Mouse (Mus musculus): Measurements from ENCODE around the gene Gas7. TPM values are rescaled to one million over a fixed set of nuclear protein-coding genes. Genes with fewer than 3 reads are reported as not detected.

Gene Gas7
- total and polyA plus RNA-seq, 3 experiments = 5.8 to 11.5 (median 9.3) TPM

DNA sequence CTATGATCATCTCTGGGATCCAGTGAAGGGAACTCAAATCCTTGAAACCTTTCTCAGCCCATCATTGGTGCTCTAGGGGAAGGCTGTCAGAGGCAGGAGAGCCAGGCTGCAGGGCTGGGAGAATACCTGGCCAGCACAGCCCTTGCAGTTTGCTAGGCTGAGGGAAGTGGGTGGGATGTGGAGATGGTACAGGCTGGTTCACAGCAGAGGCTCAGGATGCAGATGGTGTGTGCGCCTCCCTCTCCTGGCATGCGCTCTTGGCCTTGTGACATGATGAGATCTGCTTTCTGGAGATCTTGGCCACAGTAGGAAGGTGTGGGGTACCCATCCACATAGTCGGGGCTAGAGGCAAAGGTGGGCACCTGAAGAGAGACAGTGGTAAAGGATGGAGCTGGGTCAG lies 209.0 kb downstream of the Gas7 start:
- 91% methylated on average over 3 of the region's 3 CpGs for WGBS

DNA sequence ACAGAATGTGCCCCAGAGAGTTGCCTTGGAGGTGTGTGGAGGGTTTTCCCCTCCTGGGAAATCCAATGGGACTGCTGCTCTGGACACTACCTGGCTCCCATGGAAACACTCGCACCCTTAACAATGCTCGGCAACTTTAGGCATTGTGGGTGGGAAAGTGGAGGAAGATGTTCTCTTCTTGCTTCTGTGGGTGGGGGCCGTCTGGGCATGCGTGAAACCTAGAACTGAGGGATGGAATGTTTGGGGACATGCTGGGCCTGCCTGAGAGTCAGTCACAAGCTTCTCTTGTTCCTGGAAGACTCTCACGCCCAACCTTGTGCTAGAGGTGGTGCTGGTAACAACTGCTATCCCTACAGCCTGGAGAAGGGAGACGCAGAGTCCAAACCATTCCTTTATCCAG lies 209.7 kb downstream of the Gas7 start:
- intact Hi-C loops (cut with DNase I) = no loop called here
- no peaks in the 10 kb centered on the region for H3K79me2 ChIP-seq (replicated peaks; ENCODE audit: control insufficient read depth, insufficient read depth, low read length)
- 87% methylated on average over 6 of the region's 6 CpGs for WGBS
- H3K27me3 ChIP-seq (ENCODE audit: control insufficient read depth, insufficient read depth, low read length) = no peaks in the 10 kb centered on the region
- H3K36me3 ChIP-seq (ENCODE audit: control insufficient read depth, insufficient read depth, low read length) = no peaks in the 10 kb centered on the region
- H3K9ac ChIP-seq (ENCODE audit: low read depth, low read length) = no peak overlapping the region
- no peak for DNase-seq
- H3K27ac ChIP-seq = no peak overlapping the region
- H3K4me3 ChIP-seq = no peak overlapping the region
- TF ChIP-seq POLR2A (IDR thresholded peaks at IDR 0.05; ENCODE audit: insufficient read depth, low read depth, low read length) = no peak
- H3K4me1 ChIP-seq (ENCODE audit: control insufficient read depth, insufficient read depth, low read length) = peaks cover 9% of the 10 kb centered on the region

More for the DNA sequence above, 209.0 kb downstream of the Gas7 start:
- peaks cover 9% of the 10 kb centered on the region for H3K4me1 ChIP-seq (ENCODE audit: control insufficient read depth, insufficient read depth, low read length)
- H3K36me3 ChIP-seq (ENCODE audit: control insufficient read depth, insufficient read depth, low read length) = no peaks in the 10 kb centered on the region
- H3K27ac ChIP-seq = no peak overlapping the region
- intact Hi-C loops (cut with DNase I) = no loop called here
- H3K79me2 ChIP-seq (replicated peaks; ENCODE audit: control insufficient read depth, insufficient read depth, low read length) = no peaks in the 10 kb centered on the region
- no peak overlapping the region for H3K4me3 ChIP-seq
- DNase-seq = no peak
- H3K9ac ChIP-seq (ENCODE audit: low read depth, low read length) = no peak overlapping the region
- H3K27me3 ChIP-seq (ENCODE audit: control insufficient read depth, insufficient read depth, low read length) = no peaks in the 10 kb centered on the region
- TF ChIP-seq POLR2A (IDR thresholded peaks at IDR 0.05; ENCODE audit: insufficient read depth, low read depth, low read length) (no peak), CTCF (IDR thresholded peaks at IDR 0.05) (no peak), EP300 (IDR thresholded peaks at IDR 0.05; ENCODE audit: insufficient read depth, low read depth, low read length) (no peak)

DNA sequence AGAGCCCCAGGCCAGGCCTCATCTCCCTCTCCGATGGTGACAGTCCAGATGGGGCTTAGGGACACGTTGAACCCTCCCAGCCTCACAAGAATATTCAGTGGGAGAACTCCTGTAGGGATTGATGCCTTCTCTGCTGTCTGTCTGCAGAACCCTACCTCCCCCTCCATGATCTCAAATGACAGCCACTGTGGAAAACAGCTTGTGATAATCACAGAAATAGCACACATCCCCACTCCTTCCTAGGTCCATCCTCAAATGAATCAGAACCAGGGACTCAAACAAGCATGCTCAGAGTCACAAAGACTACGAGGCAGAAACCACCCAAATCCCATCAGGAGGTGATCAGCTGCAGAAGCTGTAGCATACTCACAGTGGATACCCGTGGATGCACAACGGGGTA lies 210.9 kb downstream of the Gas7 start:
- 90% methylated on average over 5 of the region's 5 CpGs for WGBS
- no peak overlapping the region for H3K27ac ChIP-seq
- no peak for TF ChIP-seq EP300 (IDR thresholded peaks at IDR 0.05; ENCODE audit: insufficient read depth, low read depth, low read length)
- TF ChIP-seq POLR2A (IDR thresholded peaks at IDR 0.05; ENCODE audit: insufficient read depth, low read depth, low read length) = no peak
- TF ChIP-seq CTCF (IDR thresholded peaks at IDR 0.05) = no peak

DNA sequence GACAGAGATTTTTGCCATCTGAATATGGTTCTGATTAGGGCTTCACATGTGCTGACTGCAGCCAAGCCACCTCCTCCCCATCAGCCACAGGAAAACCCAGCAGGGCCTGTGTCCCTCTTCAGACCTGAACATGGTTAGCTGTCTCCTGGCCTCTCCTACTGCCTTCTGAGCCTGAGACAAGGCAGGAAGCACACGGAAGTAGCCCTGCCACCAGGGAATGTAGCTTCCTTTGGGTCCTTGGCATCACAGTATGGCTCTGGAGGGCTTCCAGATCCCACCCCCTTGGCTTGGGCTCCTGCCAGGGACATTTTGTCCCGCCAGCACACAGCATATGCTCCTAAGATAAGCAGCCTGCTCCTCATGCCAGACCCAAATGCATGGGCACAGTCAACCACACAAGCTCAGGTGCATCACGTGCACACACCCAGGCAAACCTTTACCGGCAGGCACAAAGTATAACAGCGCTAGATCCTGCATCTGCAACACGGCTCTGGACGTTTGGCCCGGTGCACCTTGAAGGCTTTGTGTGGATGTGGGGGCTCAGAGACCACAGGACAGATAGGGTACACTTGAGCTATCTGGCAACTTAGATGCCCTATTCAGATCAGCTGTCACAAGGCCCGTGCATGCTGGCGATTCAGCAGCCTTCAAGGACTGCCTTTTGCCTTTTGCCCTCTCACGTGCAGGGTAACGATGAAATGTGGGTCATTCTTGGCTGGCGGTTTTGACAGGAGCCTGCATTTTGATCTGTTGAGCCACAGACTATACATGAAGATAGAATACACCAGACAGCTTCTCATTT lies 212.5 kb downstream of the Gas7 start:
- Histone ChIP-seq H3K79me2 (replicated peaks; ENCODE audit: control insufficient read depth, insufficient read depth, low read length) (no peaks in the 10 kb centered on the region), H3K27me3 (ENCODE audit: control insufficient read depth, insufficient read depth, low read length) (no peaks in the 10 kb centered on the region), H3K27ac (peak overlapping the region; percentile 30), H3K4me1 (ENCODE audit: control insufficient read depth, insufficient read depth, low read length) (peaks cover 9% of the 10 kb centered on the region), H3K36me3 (ENCODE audit: control insufficient read depth, insufficient read depth, low read length) (no peaks in the 10 kb centered on the region), H3K4me3 (no peak overlapping the region), H3K9ac (ENCODE audit: low read depth, low read length) (no peak overlapping the region)
- intact Hi-C loops (cut with DNase I) = no loop called here
- peak; percentile 75 to 80 for DNase-seq
- WGBS = 47% methylated on average over 13 of the region's 13 CpGs
- 0 out of 2 replicates have a peak, but pooled peaks have one; percentile 38 for TF ChIP-seq POLR2A (IDR thresholded peaks at IDR 0.05; ENCODE audit: insufficient read depth, low read depth, low read length)
- TF ChIP-seq EP300 (IDR thresholded peaks at IDR 0.05; ENCODE audit: insufficient read depth, low read depth, low read length) = peak; percentile 97
- TF ChIP-seq CTCF (IDR thresholded peaks at IDR 0.05) = no peak

More for the DNA sequence above, 210.9 kb downstream of the Gas7 start:
- Histone ChIP-seq H3K36me3 (ENCODE audit: control insufficient read depth, insufficient read depth, low read length) (no peaks in the 10 kb centered on the region), H3K4me3 (no peak overlapping the region), H3K4me1 (ENCODE audit: control insufficient read depth, insufficient read depth, low read length) (peaks cover 9% of the 10 kb centered on the region), H3K9ac (ENCODE audit: low read depth, low read length) (no peak overlapping the region), H3K27me3 (ENCODE audit: control insufficient read depth, insufficient read depth, low read length) (no peaks in the 10 kb centered on the region), H3K79me2 (replicated peaks; ENCODE audit: control insufficient read depth, insufficient read depth, low read length) (no peaks in the 10 kb centered on the region)
- intact Hi-C loops (cut with DNase I) = no loop called here
- DNase-seq = no peak

DNA sequence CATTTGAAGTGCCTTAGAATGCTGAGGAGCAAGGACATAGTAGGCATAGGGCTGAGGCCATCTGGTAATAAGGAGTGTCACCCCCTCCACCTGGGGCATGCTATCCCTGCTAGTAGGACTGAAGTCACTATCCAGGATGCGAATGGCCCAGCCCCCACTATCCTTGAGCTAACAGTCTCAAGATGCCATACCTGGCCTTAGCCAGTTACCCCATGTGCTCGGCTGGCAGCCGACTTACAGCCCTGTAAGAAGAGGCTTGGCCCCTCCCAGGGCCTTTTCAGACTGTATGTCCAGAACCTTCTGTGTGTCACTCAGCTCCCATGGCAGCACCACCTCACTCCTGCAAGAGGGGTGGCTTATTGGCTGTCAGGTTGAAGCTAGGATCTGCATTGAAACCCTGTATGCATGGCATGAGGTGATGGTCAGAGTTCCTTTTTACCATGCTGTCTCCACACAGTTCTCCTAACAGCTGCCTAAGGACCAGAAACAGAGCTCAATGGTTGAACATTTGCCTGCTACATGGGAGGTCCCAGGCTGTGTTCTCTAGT lies 213.3 kb downstream of the Gas7 start:
- Histone ChIP-seq H3K27ac (no peak overlapping the region; the same call in 1 of the 2 replicates), H3K36me3 (ENCODE audit: control insufficient read depth, insufficient read depth, low read length) (no peaks in the 10 kb centered on the region), H3K4me1 (ENCODE audit: control insufficient read depth, insufficient read depth, low read length) (peaks cover 9% of the 10 kb centered on the region), H3K27me3 (ENCODE audit: control insufficient read depth, insufficient read depth, low read length) (no peaks in the 10 kb centered on the region), H3K9ac (ENCODE audit: low read depth, low read length) (no peak overlapping the region), H3K79me2 (replicated peaks; ENCODE audit: control insufficient read depth, insufficient read depth, low read length) (no peaks in the 10 kb centered on the region), H3K4me3 (no peak overlapping the region)
- peak in 1 of 2 experiments; percentile 25 for DNase-seq
- intact Hi-C loops (cut with DNase I) = no loop called here
- WGBS = 95% methylated on average over 3 of the region's 3 CpGs
- no peak for TF ChIP-seq POLR2A (IDR thresholded peaks at IDR 0.05; ENCODE audit: insufficient read depth, low read depth, low read length)
- no peak for TF ChIP-seq CTCF (IDR thresholded peaks at IDR 0.05)
- TF ChIP-seq EP300 (IDR thresholded peaks at IDR 0.05; ENCODE audit: insufficient read depth, low read depth, low read length) = no peak

DNA sequence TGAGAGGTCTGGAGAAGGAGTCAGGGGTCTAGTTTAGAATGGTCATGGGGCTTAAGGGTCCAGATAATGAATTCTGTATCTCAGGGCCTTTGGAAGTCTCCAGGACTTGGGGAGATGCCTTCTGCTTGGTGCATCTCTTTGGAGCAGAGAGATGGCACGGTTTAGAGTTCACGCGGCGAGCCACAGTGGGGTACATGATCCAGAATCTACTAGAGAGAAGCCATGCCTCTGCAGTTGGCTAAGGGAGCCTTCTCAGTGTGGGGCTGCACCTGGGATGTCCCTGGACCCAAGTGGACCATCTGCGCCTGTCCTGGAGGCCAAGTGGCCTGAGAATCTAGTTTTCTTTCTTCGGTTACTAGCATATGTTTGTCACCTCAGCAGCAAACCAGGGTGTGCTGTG lies 214.8 kb downstream of the Gas7 start:
- intact Hi-C loops (cut with DNase I) = no loop called here

More for the DNA sequence above, 214.8 kb downstream of the Gas7 start:
- no peaks in the 10 kb centered on the region for H3K27me3 ChIP-seq (ENCODE audit: control insufficient read depth, insufficient read depth, low read length)
- no peak overlapping the region for H3K9ac ChIP-seq (ENCODE audit: low read depth, low read length)
- no peak overlapping the region for H3K4me3 ChIP-seq
- no peak for DNase-seq
- no peaks in the 10 kb centered on the region for H3K79me2 ChIP-seq (replicated peaks; ENCODE audit: control insufficient read depth, insufficient read depth, low read length)
- no peak for TF ChIP-seq CTCF (IDR thresholded peaks at IDR 0.05)
- no peak for TF ChIP-seq EP300 (IDR thresholded peaks at IDR 0.05; ENCODE audit: insufficient read depth, low read depth, low read length)
- TF ChIP-seq POLR2A (IDR thresholded peaks at IDR 0.05; ENCODE audit: insufficient read depth, low read depth, low read length) = no peak
- H3K36me3 ChIP-seq (ENCODE audit: control insufficient read depth, insufficient read depth, low read length) = no peaks in the 10 kb centered on the region
- 97% methylated on average over 6 of the region's 6 CpGs for WGBS
- no peak overlapping the region for H3K27ac ChIP-seq
- H3K4me1 ChIP-seq (ENCODE audit: control insufficient read depth, insufficient read depth, low read length) = peaks cover 9% of the 10 kb centered on the region

Data from heart, adult 2 months (tissue).